Comparison of ENCODE assay signal across 23 mouse cellular contexts in the genomic region with DNA sequence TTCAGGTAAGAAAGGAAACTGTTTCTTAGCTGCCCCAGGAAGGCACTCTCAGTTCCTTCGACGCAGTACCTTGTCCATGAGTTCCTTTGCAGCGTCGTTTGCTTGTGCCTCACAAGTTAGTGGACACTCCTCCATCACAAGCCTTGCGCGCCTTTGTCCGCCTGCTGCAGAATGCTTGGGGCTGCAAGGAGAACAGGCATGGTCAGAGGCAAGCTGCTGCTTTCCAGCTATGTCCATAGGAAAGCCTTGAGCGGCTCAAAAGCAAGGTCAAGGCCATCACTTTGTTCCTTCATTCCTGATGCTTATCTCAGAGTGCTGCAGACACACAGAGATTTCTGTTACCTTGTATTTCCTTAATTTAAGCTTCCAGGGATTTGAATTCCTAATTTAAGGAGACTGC. TPM values are rescaled to one million over a fixed set of nuclear protein-coding genes. Genes with fewer than 3 reads are reported as not detected.
A peak's percentile ranks its signal among the peaks of the same experiment; 100 is the strongest.
DNase-seq lines count a peak whose midpoint lies in the region; ATAC-seq lines count a peak whose summit lies in the region.
"Had no signal": no experiment of that assay in that cellular context is flagged by ENCODE, and none has a peak within 500 bp of the region (broad histone marks: within the 10 kb centered on the region; RNA-seq: fewer than 3 reads in every experiment).

No protein-coding gene starts in this region.

- H3K9me3 ChIP-seq in hindbrain, embryonic 10.5 days, result no peaks in the 10 kb centered on the region
- no peaks in the 10 kb centered on the region for H3K9me3 ChIP-seq in hindbrain, embryonic 16.5 days (ENCODE audit: control insufficient read depth, low read length)
- no peaks in the 10 kb centered on the region for H3K9me3 ChIP-seq in embryonic facial prominence, embryonic 13.5 days
- H3K9me3 ChIP-seq: forebrain, embryonic 10.5 days; heart, embryonic 12.5 days; hindbrain, embryonic 12.5 days; liver, embryonic 15.5 days; neural tube, embryonic 15.5 days had no signal

- no peak overlapping the region for H3K4me3 ChIP-seq in hindbrain, embryonic 10.5 days
- H3K4me3 ChIP-seq in hindbrain, embryonic 16.5 days (ENCODE audit: low read length), result no peak overlapping the region
- no peak overlapping the region for H3K4me3 ChIP-seq in embryonic facial prominence, embryonic 13.5 days
- H3K4me3 ChIP-seq: forebrain, embryonic 10.5 days; heart, embryonic 12.5 days; hindbrain, embryonic 12.5 days; liver, embryonic 15.5 days; neural tube, embryonic 15.5 days had no signal

- H3K27ac ChIP-seq in hindbrain, embryonic 10.5 days, result 0 out of 2 replicates have a peak overlapping the region, but pooled peaks have one; percentile 4
- H3K27ac ChIP-seq in hindbrain, embryonic 16.5 days (ENCODE audit: low read depth, low read length), result no peak overlapping the region; the same call in 1 of the 2 replicates
- no peak overlapping the region for H3K27ac ChIP-seq in embryonic facial prominence, embryonic 13.5 days
- H3K27ac ChIP-seq: forebrain, embryonic 10.5 days; hindbrain, embryonic 12.5 days; neural tube, embryonic 15.5 days had no signal

- no peaks in the 10 kb centered on the region for H3K36me3 ChIP-seq in hindbrain, embryonic 10.5 days
- H3K36me3 ChIP-seq in hindbrain, embryonic 16.5 days (ENCODE audit: control insufficient read depth, insufficient read depth, low read length), result no peaks in the 10 kb centered on the region
- peaks cover 29% of the 10 kb centered on the region for H3K36me3 ChIP-seq in embryonic facial prominence, embryonic 13.5 days
- H3K36me3 ChIP-seq: forebrain, embryonic 10.5 days; heart, embryonic 12.5 days; hindbrain, embryonic 12.5 days; liver, embryonic 15.5 days; neural tube, embryonic 15.5 days had no signal

- H3K4me2 ChIP-seq in hindbrain, embryonic 16.5 days (ENCODE audit: low read length), result no peak overlapping the region
- H3K4me2 ChIP-seq in embryonic facial prominence, embryonic 13.5 days, result no peak overlapping the region
- H3K4me2 ChIP-seq: heart, embryonic 12.5 days; hindbrain, embryonic 12.5 days; neural tube, embryonic 15.5 days had no signal

- WGBS in hindbrain, embryonic 10.5 days, result 79% methylated on average over 8 of the region's 8 CpGs
- WGBS in hindbrain, embryonic 16.5 days, result 76% methylated on average over 8 of the region's 8 CpGs
- 70% methylated on average over 8 of the region's 8 CpGs for WGBS in embryonic facial prominence, embryonic 13.5 days

- peaks cover 18% of the 10 kb centered on the region for H3K4me1 ChIP-seq in hindbrain, embryonic 10.5 days (replicated peaks)
- H3K4me1 ChIP-seq in hindbrain, embryonic 16.5 days (ENCODE audit: control insufficient read depth, insufficient read depth, low read depth, low read length), result no peaks in the 10 kb centered on the region
- peaks cover 14% of the 10 kb centered on the region for H3K4me1 ChIP-seq in embryonic facial prominence, embryonic 13.5 days
- H3K4me1 ChIP-seq: neural tube, embryonic 15.5 days had no signal

- ATAC-seq in hindbrain, embryonic 16.5 days, result no peak
- no peak for ATAC-seq in embryonic facial prominence, embryonic 13.5 days (ENCODE audit: insufficient number of reproducible peaks, insufficient read depth, low FRiP score, low TSS enrichment, low read depth)
- ATAC-seq: activated CD4-positive, CD25-positive, alpha-beta regulatory T cell, adult 4 months; forebrain, embryonic 16.5 days had no signal

- H3K27me3 ChIP-seq in hindbrain, embryonic 10.5 days (ENCODE audit: insufficient read depth, poor library complexity, severe bottlenecking), result peaks cover 4% of the 10 kb centered on the region; the same call in 1 of the 2 replicates
- H3K27me3 ChIP-seq in hindbrain, embryonic 16.5 days (replicated peaks; ENCODE audit: control insufficient read depth, insufficient read depth, low read length), result no peaks in the 10 kb centered on the region
- H3K27me3 ChIP-seq in embryonic facial prominence, embryonic 13.5 days, result no peaks in the 10 kb centered on the region
- H3K27me3 ChIP-seq: heart, embryonic 12.5 days; hindbrain, embryonic 12.5 days; liver, embryonic 15.5 days; neural tube, embryonic 15.5 days had no signal

- H3K9ac ChIP-seq in hindbrain, embryonic 16.5 days (ENCODE audit: low read depth, low read length), result no peak overlapping the region
- H3K9ac ChIP-seq in embryonic facial prominence, embryonic 13.5 days, result 0 out of 2 replicates have a peak overlapping the region, but pooled peaks have one; percentile 21
- H3K9ac ChIP-seq: heart, embryonic 12.5 days; hindbrain, embryonic 12.5 days; liver, embryonic 15.5 days; neural tube, embryonic 15.5 days had no signal

- DNase-seq in hindbrain, embryonic 10.5 days (ENCODE audit: low spot score), result no peak
- DNase-seq in ovary, adult 18-20 months (ENCODE audit: low spot score), result peak; percentile 34
- no peak for DNase-seq in ovary, postnatal 14 days (ENCODE audit: low spot score)
- DNase-seq in cerebellum, postnatal 36 days, result no peak
- no peak for DNase-seq in lung, adult 18-20 months
- DNase-seq: cerebellum, adult 9-10 months; gastrocnemius, postnatal 10 days; heart, adult 18-20 months; heart, postnatal 10 days; kidney, adult 2 months; kidney, postnatal 10 days; liver; lung, postnatal 4 days; thymus, postnatal 14 days had no signal

RNA-seq across cellular contexts. Expression of a gene that starts 15.5 kb away (rescaled TPM):
- 7.3 and 8.5 TPM in 2 replicates for polyA plus RNA-seq in hindbrain, embryonic 10.5 days (2016; fragmentation: Nextera tagmentation; extraction: Ambion mirVana)
- polyA plus RNA-seq in hindbrain, embryonic 16.5 days (2015; fragmentation: Nextera tagmentation; extraction: Ambion mirVana), result 13.0 and 15.5 TPM in 2 replicates
- 30.2 and 32.2 TPM in 2 replicates for polyA plus RNA-seq in embryonic facial prominence, embryonic 13.5 days (2015; fragmentation: Nextera tagmentation; extraction: Ambion mirVana)

RNA-seq across cellular contexts. Expression of a gene that starts 25.9 kb away (rescaled TPM):
- 2.7 and 3.2 TPM in 2 replicates for polyA plus RNA-seq in hindbrain, embryonic 10.5 days (2016; fragmentation: Nextera tagmentation; extraction: Ambion mirVana)
- 3.5 and 3.7 TPM in 2 replicates for polyA plus RNA-seq in hindbrain, embryonic 16.5 days (2015; fragmentation: Nextera tagmentation; extraction: Ambion mirVana)
- polyA plus RNA-seq in embryonic facial prominence, embryonic 13.5 days (2015; fragmentation: Nextera tagmentation; extraction: Ambion mirVana), result 2.4 and 2.8 TPM in 2 replicates
